Comparison of ENCODE assay signal across 16 mouse cellular contexts in the genomic region with DNA sequence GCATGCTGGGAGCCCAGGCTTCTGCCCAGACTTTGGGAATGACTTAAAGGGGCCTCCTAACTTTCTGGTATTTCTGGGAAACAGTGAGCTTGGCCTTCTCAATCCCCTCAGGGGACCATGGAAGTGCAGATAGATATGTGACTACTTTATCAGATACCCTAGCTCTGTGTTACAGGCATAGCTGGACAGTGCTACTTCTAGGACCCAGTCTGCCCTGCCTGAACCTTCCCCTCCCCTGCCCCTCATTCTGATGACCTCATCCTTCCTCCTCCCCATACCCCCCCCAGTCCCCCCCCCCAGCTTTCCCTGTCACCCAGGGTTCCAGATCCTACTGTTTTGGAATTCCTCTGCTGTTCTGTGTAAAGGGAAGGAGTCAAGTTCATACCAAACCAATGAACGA. TPM values are rescaled to one million over a fixed set of nuclear protein-coding genes. Genes with fewer than 3 reads are reported as not detected.
"Had no signal": no experiment of that assay in that cellular context is flagged by ENCODE, and none has a peak within 500 bp of the region (broad histone marks: within the 10 kb centered on the region; RNA-seq: fewer than 3 reads in every experiment).

No protein-coding gene starts in this region.

RNA-seq across cellular contexts. Expression of a gene that starts 56.2 kb away (rescaled TPM):
- total RNA-seq: hindbrain, postnatal 0 days had no signal
- polyA plus RNA-seq: heart, embryonic 11.5 days; heart, embryonic 13.5 days; hindbrain, embryonic 10.5 days; hindbrain, embryonic 11.5 days; hindbrain, embryonic 12.5 days; hindbrain, embryonic 13.5 days; hindbrain, embryonic 14.5 days; hindbrain, embryonic 15.5 days; hindbrain, embryonic 16.5 days; hindbrain, postnatal 0 days; intestine, embryonic 14.5 days; intestine, embryonic 16.5 days; intestine, postnatal 0 days; kidney, embryonic 14.5 days; kidney, embryonic 15.5 days; kidney, embryonic 16.5 days had no signal
